9 mouse cellular contexts compared by ENCODE assay signal in genomic region chr11:5415617-5416338, GRCm38 (mm10). TPM values are rescaled to one million over a fixed set of nuclear protein-coding genes. Genes with fewer than 3 reads are reported as not detected.
DNase-seq lines count a peak whose midpoint lies in the region; ATAC-seq lines count a peak whose summit lies in the region.
"Had no signal": no experiment of that assay in that cellular context is flagged by ENCODE, and none has a peak within 500 bp of the region (broad histone marks: within the 10 kb centered on the region; RNA-seq: fewer than 3 reads in every experiment).

No protein-coding gene starts in this region.

- peak overlapping the region; percentile 71 for H3K27ac ChIP-seq in embryonic facial prominence, embryonic 15.5 days (replicated peaks)
- peak overlapping the region; percentile 67 for H3K27ac ChIP-seq in hindbrain, embryonic 15.5 days (replicated peaks)
- peak overlapping the region; percentile 63 for H3K27ac ChIP-seq in midbrain, embryonic 13.5 days

- H3K9me3 ChIP-seq in embryonic facial prominence, embryonic 15.5 days (replicated peaks), result no peaks in the 10 kb centered on the region
- H3K9me3 ChIP-seq in hindbrain, embryonic 15.5 days, result no peaks in the 10 kb centered on the region
- H3K9me3 ChIP-seq in midbrain, embryonic 13.5 days, result no peaks in the 10 kb centered on the region

- no peaks in the 10 kb centered on the region for H3K27me3 ChIP-seq in embryonic facial prominence, embryonic 15.5 days
- H3K27me3 ChIP-seq in hindbrain, embryonic 15.5 days, result no peaks in the 10 kb centered on the region
- H3K27me3 ChIP-seq in midbrain, embryonic 13.5 days, result no peaks in the 10 kb centered on the region
- H3K27me3 ChIP-seq: Patski had no signal

- peak; percentile 17 for DNase-seq in ovary, postnatal 14 days (ENCODE audit: low spot score)
- DNase-seq in ovary, adult 18-20 months (ENCODE audit: low spot score), result no peak
- DNase-seq in left cerebral cortex, adult 9 months (ENCODE audit: low spot score in 2 of 2), result peak; percentile 28 to 48
- no peak for DNase-seq in layer of hippocampus, adult 9-10 months (ENCODE audit: low spot score)
- DNase-seq in layer of hippocampus, postnatal 14 days (ENCODE audit: low spot score in 2 of 2), result no peak

- H3K36me3 ChIP-seq in embryonic facial prominence, embryonic 15.5 days, result no peaks in the 10 kb centered on the region
- no peaks in the 10 kb centered on the region for H3K36me3 ChIP-seq in hindbrain, embryonic 15.5 days
- no peaks in the 10 kb centered on the region for H3K36me3 ChIP-seq in midbrain, embryonic 13.5 days

- 14% methylated on average over 6 of the region's 6 CpGs for WGBS in embryonic facial prominence, embryonic 15.5 days
- WGBS in hindbrain, embryonic 15.5 days, result 26% methylated on average over 6 of the region's 6 CpGs
- 9% methylated on average over 6 of the region's 6 CpGs for WGBS in midbrain, embryonic 13.5 days

- H3K9ac ChIP-seq in embryonic facial prominence, embryonic 15.5 days, result no peak overlapping the region
- no peak overlapping the region for H3K9ac ChIP-seq in hindbrain, embryonic 15.5 days
- no peak overlapping the region for H3K9ac ChIP-seq in midbrain, embryonic 13.5 days (replicated peaks)

- 0 out of 2 replicates have a peak, but pooled peaks have one; percentile 47 for ATAC-seq in embryonic facial prominence, embryonic 15.5 days (ENCODE audit: insufficient number of reproducible peaks, low FRiP score, low TSS enrichment, low read depth)
- no peak for ATAC-seq in hindbrain, embryonic 15.5 days (ENCODE audit: low FRiP score, low read depth)
- peak; percentile 79 for ATAC-seq in midbrain, embryonic 13.5 days
- ATAC-seq: Patski had no signal

- no peak overlapping the region for H3K4me3 ChIP-seq in embryonic facial prominence, embryonic 15.5 days (replicated peaks)
- H3K4me3 ChIP-seq in hindbrain, embryonic 15.5 days, result no peak overlapping the region
- H3K4me3 ChIP-seq in midbrain, embryonic 13.5 days (replicated peaks), result no peak overlapping the region

- no peak overlapping the region; the same call in 1 of the 2 replicates for H3K4me2 ChIP-seq in embryonic facial prominence, embryonic 15.5 days (replicated peaks)
- no peak overlapping the region for H3K4me2 ChIP-seq in hindbrain, embryonic 15.5 days
- no peak overlapping the region for H3K4me2 ChIP-seq in midbrain, embryonic 13.5 days (replicated peaks)

- H3K4me1 ChIP-seq in embryonic facial prominence, embryonic 15.5 days, result peaks cover 58% of the 10 kb centered on the region
- H3K4me1 ChIP-seq in hindbrain, embryonic 15.5 days (replicated peaks), result peaks cover 34% of the 10 kb centered on the region
- peaks cover 68% of the 10 kb centered on the region for H3K4me1 ChIP-seq in midbrain, embryonic 13.5 days (replicated peaks)

RNA-seq across cellular contexts. Expression of gene Znrf3, which starts 28.9 kb away (rescaled TPM):
- 15.9 and 16.9 TPM in 2 replicates for polyA plus RNA-seq in embryonic facial prominence, embryonic 15.5 days (2015; fragmentation: Nextera tagmentation; extraction: Ambion mirVana)
- 7.0 and 8.0 TPM in 2 replicates for polyA plus RNA-seq in hindbrain, embryonic 15.5 days (2015; fragmentation: Nextera tagmentation; extraction: Ambion mirVana)
- polyA plus RNA-seq in midbrain, embryonic 13.5 days (2015; fragmentation: Nextera tagmentation; extraction: Ambion mirVana), result 8.0 and 9.6 TPM in 2 replicates
- total RNA-seq in layer of hippocampus, postnatal 14 days (2021), result 10 to 100 TPM; 19.9 to 22.3 TPM

Comparison
In these comparisons a context has a peak if more than half of its experiments do, and no peak if none do; other contexts are left out.
1. DNase-seq: peak in ovary, postnatal 14 days (single experiment) and left cerebral cortex, adult 9 months (2 of 2); none in ovary, adult 18-20 months (single experiment), layer of hippocampus, adult 9-10 months (single experiment) and layer of hippocampus, postnatal 14 days (0 of 2).
2. Peak in every context shown above with its lines, with median percentiles within 50 percentile points of each other: H3K27ac ChIP-seq.